Mouse (Mus musculus): ENCODE results near the gene Git1.

Git1 gene

GRCm38 (mm10) chr11:77491502-77492291 is 1.7 kb upstream of the Git1 start:
- no peak for TF ChIP-seq GATA4 (IDR thresholded peaks at IDR 0.05; ENCODE audit: insufficient replicate concordance, low read length)

- TF ChIP-seq GATA4 (IDR thresholded peaks at IDR 0.05; ENCODE audit: insufficient replicate concordance, low read length) = no peak
Observed at GRCm38 (mm10) chr11:77492311-77492871, 971 bp upstream of the Git1 start.

DNA sequence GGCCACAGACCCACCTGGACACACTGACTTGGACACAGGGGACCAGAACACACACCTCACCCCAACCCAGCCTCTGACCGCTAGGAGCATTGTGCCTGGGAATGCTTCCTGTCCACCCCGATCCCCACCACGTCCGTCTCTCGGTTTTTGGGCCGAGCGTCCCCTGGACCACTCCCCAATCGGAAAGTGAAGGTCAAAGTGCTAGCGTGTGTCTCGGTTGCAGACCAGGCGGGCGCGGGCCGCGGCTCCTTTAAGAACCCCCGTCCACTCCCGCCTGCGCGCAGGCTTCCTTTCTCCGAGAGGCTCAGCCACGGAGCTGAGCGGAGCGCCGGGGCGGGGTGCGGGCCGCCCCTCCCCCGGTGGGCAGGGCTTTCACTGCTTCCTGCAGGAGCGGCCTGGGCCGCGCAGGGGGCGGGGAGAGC is 440 bp upstream of the Git1 start:
- no peak for TF ChIP-seq GATA4 (IDR thresholded peaks at IDR 0.05; ENCODE audit: insufficient replicate concordance, low read length)

DNA sequence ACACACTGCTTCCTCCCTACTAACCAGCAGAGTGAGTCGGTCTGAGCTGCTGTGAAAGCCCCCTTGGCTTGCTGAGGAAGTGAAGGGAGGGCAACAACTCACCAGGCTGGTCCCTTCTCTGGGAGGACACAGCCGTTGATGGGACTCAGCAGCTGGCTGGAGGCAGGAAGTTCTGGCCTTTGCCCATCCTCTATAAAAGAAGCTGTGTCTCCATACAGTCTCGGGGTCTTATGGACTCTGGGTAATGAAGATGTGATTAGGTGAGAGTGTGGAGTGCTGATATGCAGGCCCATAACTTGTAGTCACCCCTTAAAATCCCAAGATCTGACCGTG is 948 bp downstream of the Git1 start:
- no peak for TF ChIP-seq GATA4 (IDR thresholded peaks at IDR 0.05; ENCODE audit: insufficient replicate concordance, low read length)

- TF ChIP-seq GATA4 (IDR thresholded peaks at IDR 0.05; ENCODE audit: insufficient replicate concordance, low read length) = no peak
Observed at GRCm38 (mm10) chr11:77494782-77495181, 1.4 kb downstream of the Git1 start.

GRCm38 (mm10) chr11:77495507-77495906 is 2.1 kb downstream of the Git1 start:
- no peak for TF ChIP-seq GATA4 (IDR thresholded peaks at IDR 0.05; ENCODE audit: insufficient replicate concordance, low read length)

DNA sequence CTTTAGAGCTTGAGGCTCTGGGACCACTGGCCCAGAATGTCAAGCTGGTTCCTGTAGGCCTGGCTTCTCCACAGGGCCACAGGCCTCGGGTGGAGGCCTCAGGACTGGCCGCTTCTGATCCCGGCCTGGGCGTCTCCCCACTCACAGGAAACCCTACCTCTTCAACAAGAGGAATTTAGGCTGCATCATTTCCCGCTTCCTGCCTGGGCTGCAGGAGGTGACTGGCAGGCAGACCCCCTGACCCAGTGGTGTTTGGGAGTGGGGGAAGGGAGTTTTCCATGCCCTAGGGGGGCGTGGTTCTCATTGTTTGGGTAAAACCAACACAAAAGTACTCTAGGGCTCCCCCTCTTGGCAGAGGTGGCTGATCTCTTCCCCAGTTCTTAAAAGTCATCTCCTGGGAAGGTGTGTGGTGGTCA is 4.0 kb downstream of the Git1 start:
- no peak; the same call in 1 of the 2 replicates for TF ChIP-seq GATA4 (IDR thresholded peaks at IDR 0.05; ENCODE audit: insufficient replicate concordance, low read length)

GRCm38 (mm10) chr11:77497851-77498250 is 4.5 kb downstream of the Git1 start:
- no peak for TF ChIP-seq GATA4 (IDR thresholded peaks at IDR 0.05; ENCODE audit: insufficient replicate concordance, low read length)

- no peak for TF ChIP-seq GATA4 (IDR thresholded peaks at IDR 0.05; ENCODE audit: insufficient replicate concordance, low read length)
Observed at GRCm38 (mm10) chr11:77498261-77499139, 5.1 kb downstream of the Git1 start.

GRCm38 (mm10) chr11:77499354-77499753 is 6.0 kb downstream of the Git1 start:
- TF ChIP-seq GATA4 (IDR thresholded peaks at IDR 0.05; ENCODE audit: insufficient replicate concordance, low read length) = no peak

DNA sequence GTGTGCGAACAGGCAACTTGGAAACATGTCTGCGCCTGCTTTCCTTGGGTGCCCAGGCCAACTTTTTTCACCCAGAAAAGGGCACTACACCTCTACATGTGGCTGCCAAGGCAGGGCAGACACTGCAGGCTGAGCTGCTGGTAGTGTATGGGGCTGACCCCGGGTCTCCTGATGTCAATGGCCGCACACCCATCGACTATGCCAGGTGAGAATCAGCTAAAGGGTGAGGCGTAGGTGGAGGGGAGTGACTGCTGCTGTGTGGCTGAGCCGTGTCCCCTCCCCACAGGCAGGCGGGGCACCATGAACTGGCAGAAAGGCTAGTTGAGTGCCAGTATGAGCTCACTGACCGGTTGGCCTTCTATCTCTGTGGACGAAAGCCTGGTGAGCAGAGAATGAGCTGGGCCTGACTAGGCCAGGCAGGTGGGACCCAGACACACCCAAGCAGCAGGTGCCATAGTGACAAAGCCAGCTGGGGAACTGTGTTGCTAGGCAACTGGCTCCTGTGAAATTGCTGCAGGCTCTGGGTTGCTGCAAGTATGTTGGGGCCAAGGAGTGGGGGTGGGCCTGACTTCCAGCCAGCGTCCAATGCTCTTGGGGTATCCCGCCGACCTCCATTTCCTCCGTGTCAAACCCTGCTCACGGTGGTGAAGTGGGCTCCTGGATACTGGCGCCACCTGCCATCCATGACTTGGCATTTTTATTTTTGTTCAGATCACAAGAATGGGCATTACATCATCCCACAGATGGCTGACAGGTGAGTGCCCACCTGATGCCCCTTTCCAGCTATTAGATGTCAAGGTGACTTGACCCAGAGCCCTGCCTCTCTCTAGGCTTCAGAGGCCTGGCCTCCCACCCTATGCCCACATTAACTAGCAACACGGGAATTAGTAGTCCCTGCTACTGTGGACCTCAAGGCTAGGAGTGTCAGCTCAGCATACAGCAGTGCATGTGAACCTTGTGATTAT is 7.3 kb downstream of the Git1 start:
- TF ChIP-seq GATA4 (IDR thresholded peaks at IDR 0.05; ENCODE audit: insufficient replicate concordance, low read length) = no peak

DNA sequence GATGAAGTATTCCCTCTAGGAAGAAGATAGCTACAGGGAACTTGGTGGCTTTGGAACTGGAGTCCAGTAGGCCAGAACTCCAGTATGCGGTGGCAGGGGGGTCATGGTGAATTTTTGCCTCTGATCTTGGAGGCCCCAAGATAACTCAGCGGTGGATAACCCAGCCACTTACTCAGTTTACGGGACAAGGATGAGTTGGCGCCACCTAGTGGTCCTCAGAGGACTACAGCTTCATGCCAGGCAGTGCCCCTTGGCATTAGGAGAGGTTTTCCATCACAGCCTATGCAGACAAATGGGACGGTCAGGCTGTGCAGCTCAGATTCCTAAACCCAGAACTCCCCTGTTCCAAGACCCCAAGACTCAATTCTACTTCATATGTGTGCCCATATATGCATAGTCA is 8.0 kb downstream of the Git1 start:
- TF ChIP-seq GATA4 (IDR thresholded peaks at IDR 0.05; ENCODE audit: insufficient replicate concordance, low read length) = no peak

DNA sequence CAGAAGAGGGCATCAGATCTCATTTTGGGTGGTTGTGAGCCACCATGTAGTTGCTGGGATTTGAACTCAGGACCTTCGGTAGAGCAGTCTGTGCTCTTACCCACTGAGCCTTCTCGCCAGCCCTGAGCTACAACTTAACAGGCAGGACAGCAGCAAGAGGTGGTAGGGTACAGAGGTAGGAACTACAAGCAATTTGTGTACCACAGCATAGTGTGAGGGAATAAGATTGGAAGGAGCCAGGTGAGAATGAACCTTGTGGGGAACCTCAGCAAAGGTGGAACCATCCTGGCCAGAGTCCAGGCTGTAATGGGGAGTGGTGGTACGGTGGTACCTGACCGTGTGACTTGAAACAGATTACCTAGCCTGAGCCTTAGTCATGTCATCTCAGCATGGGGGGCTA is 8.6 kb downstream of the Git1 start:
- TF ChIP-seq GATA4 (IDR thresholded peaks at IDR 0.05; ENCODE audit: insufficient replicate concordance, low read length) = no peak

DNA sequence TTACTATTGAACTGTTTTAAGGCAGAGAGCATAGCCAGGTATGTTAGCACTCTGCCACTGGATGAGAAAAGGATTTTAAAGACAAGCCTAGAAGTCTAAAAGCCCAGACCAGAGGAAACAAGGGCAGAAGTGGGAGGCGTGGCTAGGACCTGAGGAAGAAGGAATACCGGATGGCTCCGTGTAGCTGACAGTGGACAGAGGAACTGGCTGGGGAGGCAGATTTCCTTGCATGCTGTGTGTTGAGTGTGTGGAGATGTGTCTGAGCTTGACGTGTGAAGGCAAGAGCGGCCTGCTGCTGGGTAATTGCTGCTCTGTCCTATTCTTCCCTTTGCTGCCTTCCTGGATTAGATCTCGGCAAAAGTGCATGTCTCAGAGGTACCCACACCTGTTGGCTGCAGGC is 9.1 kb downstream of the Git1 start:
- TF ChIP-seq GATA4 (IDR thresholded peaks at IDR 0.05; ENCODE audit: insufficient replicate concordance, low read length) = no peak

GRCm38 (mm10) chr11:77503511-77503910 is 10.1 kb downstream of the Git1 start:
- TF ChIP-seq GATA4 (IDR thresholded peaks at IDR 0.05; ENCODE audit: insufficient replicate concordance, low read length) = no peak
